Mouse (Mus musculus) monocyte, adult 5-6 weeks (primary cell): Measurements from ENCODE around the gene Hfe. TPM values are rescaled to one million over a fixed set of nuclear protein-coding genes. Genes with fewer than 3 reads are reported as not detected.
"Not testable (repeated sequence)": the region's sequence is repeated elsewhere in the genome, so short reads cannot be mapped to it uniquely, and the experiment has no call there.

Experiments used
- ATAC-seq: fragments of 153-309, 156-312 bp; replicated peaks from 2 replicates; pipeline ENCODE4 v1.8.0; 2017; ENCODE audit warnings: mild to moderate bottlenecking; ENCODE audit not compliant: low TSS enrichment, insufficient number of reproducible peaks, severe bottlenecking, poor library complexity, low FRiP score
- total RNA-seq: library from RNA; stranded (forward); fragments of 200-1000, 200-491, 200-594 nt; gene quantifications from 3 replicates; pipeline ENCODE4 v1.2.3, GENCODE M21; 2017

Gene Hfe
- total RNA-seq, 1 experiment from 2014 or later, result 170 TPM

- peak; percentile 57; the same call in 1 of the 2 replicates for ATAC-seq
Observed at GRCm38 (mm10) chr13:23725213-23725612, 14.6 kb upstream of the Hfe start.

DNA sequence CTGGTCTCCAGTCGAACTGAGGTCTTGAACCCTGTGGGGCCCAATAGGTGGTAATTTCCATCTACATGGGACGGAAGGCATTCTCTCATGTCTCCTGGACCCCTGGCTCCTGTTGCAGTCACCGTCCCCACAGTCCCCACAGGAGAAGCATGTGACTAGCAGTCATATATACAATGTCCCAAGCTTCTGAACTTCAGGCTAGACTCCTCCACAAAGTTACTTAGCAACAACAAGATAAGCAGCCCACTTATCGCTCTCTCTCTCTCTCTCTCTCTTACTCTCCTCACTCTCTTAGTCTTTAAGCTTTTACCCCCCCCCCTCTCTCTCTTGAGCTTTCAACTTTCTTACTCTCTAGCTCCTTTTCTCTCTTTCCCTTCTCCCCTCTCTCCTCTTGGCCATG is 13.6 kb upstream of the Hfe start:
- no peak for ATAC-seq

DNA sequence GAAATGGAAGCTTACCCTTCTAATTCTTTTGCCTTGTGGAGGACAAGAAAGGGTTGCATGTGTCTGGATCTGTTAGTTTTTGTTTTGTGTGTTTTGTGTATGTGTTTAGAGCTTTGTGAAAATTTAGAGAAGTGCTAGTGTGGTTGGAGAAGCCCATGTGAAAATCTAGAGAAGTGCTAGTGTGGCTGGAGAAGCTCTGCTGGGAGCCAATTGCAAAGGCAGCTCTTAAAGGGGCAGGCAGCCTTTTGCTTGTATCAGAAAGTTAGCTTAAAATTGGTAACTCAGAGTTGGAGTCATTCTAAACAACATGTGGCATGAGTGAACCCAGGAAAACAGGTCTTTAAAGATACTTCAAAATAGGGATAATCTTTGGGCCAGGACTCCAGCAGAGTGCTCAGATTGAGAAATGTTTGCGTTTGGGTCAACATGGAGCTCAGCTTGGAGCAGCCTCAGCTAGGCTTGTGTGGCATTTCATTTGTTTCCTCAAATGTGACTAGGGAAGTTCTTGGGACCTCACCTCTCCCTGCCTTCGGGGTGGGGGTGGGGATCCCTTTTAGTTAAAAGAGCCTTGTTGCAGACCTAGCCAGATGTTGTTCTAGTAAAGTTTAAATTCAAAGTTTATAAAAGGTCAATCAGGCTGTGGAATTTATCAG is 7.1 kb upstream of the Hfe start:
- ATAC-seq, result peak; percentile 75

- ATAC-seq, result no peak
Observed at GRCm38 (mm10) chr13:23717176-23717575, 6.5 kb upstream of the Hfe start.

DNA sequence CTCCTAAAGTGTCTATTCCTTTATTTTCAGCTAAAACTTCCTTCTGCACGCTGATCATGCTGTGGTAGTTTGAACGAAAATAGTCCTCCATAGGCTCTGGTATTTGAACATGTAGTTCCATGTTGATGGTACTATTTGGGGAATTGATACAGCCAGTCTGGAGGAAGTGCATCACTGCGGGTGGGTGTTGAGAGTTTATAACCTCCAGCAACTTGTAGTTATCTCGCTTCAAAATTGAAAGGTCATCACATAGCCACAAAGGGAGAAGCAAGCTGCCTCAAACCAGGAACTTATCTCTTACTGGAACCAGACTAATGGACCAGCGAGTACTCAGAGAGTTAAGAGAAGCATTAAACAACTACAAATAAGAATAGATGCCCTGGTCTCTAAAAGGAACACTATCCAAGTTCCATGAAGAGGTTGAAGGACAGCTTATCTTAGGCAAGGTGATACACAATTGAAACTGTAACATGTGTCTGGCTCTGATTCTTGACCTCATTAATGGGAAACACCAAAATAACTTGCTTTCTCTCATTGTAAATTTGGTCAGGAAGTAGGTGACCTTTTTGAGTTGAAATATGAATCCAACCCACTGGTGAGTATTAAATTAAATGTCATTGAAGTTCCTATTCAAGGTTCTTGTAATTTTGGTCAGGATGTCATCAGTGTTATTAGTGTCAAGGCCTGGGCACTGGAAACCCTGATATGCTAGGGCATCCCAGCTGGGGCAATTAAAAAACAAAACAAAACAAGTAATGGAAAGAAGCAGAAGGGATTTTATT is 5.8 kb upstream of the Hfe start:
- ATAC-seq, result peak; percentile 88

DNA sequence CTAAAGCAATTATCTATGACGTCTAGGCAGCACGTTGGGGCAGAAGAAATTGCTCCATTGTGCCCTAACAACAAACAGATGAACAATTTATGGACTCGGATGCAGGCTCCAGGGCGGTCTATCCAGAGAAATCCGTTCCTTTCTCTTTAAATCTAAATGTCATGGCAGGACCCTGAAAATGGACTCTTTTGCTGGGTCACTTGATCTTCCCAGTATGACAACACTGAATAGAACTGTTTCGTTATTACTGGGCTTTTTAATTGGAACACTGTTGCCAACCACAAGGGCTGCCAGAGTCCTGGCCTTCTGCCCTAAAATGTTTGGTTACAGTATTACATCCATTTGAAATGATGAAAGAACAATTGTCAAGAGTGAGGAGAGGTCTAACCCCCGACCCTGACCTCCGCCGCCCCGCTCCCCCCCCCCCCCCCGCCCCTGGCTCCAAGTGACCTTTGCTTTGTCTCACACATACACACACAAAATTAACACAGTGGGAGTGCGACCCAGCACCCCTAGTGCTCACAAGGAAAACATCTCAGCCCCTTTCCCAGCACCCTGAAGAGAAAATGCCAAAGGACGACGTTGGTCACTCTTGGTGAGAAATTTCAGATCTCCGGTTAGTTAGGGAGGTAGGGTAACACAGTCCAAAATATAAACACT is 810 bp downstream of the Hfe start:
- ATAC-seq, result no peak

DNA sequence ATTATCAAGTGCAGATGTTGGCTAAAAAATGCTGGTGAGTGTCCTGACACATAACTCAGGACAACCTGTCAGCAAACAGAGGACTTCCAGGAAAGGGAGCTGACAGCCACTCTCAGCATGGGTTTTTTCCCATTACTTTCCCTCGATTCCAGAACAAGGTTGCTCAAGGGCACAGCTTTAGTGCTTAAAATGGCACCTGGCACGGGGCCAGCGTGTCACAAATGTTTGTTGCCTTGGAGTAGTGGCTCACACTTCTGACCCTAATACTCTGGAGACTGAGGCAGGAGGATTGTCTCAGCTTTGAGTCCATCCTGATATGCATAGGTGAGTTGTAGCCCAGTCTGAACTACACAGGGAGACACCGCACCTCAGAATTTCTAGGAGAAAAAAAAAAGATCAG is 2.0 kb downstream of the Hfe start:
- ATAC-seq, result no peak

DNA sequence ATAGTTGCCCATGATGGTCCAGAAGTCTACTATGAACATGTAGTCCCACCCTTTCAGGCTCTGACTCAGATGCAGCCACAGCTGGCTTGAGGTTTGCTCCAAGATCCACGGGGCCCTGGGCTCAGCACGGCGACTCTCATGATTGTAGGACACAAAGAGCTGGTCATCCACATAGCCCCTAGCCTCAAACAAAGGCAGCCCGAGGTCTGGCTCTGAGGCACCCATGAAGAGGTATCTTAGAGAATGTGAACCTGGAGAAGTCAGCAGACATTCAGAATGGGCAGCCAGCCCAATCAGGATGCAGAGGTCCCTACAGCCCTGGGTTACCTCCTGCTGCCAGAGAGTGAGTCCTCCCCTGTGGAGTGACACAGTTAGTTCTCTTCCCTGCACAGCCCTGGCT is 2.6 kb downstream of the Hfe start:
- no peak for ATAC-seq

- no peak for ATAC-seq
Observed at GRCm38 (mm10) chr13:23706771-23707170, 3.9 kb downstream of the Hfe start.

GRCm38 (mm10) chr13:23705751-23706356 is 4.8 kb downstream of the Hfe start:
- peak; percentile 45 for ATAC-seq

GRCm38 (mm10) chr13:23702801-23703200 is 7.9 kb downstream of the Hfe start:
- ATAC-seq, result not testable (repeated sequence)

DNA sequence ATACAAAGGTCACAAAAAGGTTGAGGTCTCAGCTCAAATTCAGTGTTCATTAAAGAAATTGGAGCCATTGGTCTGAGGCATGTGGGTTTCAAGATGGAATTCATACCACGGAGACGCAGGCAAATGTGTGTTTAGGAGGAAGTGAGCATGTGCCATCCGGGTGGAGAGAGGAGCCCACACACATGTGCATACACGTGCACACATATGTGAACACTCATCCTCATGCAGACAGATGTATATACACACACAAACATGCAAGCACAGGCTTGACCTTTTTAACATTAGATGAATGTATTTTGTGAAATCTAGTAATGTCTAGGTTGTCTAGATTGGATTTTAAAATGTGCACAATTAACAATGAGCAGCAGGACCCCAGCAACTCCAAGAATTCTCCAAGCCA is 8.4 kb downstream of the Hfe start:
- no peak for ATAC-seq

DNA sequence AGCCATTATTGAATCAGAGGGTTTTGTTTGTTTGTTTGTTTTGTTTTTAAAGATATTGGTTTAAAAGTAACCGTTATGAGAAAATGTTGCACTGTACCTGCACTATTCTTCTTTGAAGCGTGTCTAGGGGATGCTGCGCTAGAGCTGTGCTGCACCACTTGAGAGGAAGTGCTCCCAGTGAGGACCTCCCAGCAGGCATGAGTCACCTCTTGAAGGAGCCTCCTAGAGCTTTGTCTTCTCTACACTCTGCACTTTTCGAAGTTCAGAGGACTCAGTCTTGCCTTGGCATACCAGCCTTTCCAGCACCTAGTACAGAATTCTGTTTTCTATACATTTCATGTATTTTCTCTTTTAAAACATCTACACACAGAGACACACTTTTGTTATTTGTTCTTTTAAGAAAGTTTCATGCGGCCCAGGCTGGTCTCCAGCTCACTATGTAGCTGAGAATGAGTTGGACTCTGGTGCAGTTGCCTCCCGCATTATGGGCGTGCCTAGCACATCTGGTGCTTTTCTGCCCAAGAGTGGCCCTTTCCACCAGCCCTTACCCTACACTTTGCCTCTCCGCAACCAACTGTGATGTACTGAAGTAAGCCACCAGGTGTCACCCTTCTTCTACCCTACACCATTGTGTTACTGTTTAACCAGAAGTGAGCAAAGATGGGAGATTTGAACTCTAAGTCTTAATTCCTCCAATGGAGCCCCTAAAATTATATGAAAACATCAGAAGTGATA is 9.7 kb downstream of the Hfe start:
- ATAC-seq, result peak; percentile 77

GRCm38 (mm10) chr13:23699767-23700166 is 10.9 kb downstream of the Hfe start:
- no peak for ATAC-seq

DNA sequence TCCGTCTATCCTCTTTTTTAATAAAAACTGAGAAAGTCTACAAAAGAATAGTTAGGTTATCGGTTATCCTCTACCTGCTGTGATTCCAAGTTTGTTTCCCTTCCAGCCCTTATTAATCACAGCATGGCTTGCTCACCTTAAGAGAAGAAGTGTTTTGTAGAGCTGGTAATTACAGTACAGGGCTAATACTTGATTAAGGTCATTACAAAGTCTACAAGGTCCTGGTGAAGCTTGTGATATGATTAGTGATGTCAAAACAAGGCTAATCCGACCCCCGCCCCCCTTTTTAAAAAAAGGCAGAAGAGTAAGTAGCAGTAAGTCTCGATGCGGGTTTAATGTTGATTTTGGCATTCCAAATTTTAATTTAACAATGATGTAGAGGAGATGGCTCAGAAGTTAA is 11.7 kb downstream of the Hfe start:
- no peak for ATAC-seq

GRCm38 (mm10) chr13:23698300-23698693 is 12.4 kb downstream of the Hfe start, which contains the start of gene Hist1h4c:
Gene Hist1h4c (minus strand): TSS chr13:23698454.
- ATAC-seq, result peak; percentile 89

- ATAC-seq, result peak; percentile 27
Observed at GRCm38 (mm10) chr13:23697491-23698299, 13.0 kb downstream of the Hfe start.

DNA sequence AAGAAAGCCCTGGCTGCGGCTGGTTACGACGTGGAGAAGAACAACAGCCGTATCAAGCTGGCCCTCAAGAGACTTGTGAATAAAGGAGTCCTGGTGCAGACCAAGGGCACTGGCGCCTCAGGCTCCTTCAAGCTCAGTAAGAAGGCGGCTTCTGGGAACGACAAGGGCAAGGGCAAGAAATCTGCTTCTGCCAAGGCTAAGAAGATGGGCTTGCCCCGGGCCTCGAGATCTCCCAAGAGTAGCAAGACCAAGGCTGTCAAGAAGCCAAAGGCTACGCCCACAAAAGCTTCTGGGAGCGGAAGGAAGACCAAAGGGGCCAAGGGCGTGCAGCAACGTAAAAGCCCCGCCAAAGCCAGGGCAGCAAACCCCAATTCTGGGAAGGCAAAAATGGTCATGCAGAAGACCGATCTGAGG is 14.6 kb downstream of the Hfe start:
- no peak for ATAC-seq
